Mouse (Mus musculus): ENCODE results near the gene Ezr. TPM values are rescaled to one million over a fixed set of nuclear protein-coding genes. Genes with fewer than 3 reads are reported as not detected.
A peak's percentile ranks its signal among the peaks of the same experiment; 100 is the strongest.

Gene Ezr
- polyA plus RNA-seq, 1 experiment from 2014 or later: 65.7 TPM

DNA sequence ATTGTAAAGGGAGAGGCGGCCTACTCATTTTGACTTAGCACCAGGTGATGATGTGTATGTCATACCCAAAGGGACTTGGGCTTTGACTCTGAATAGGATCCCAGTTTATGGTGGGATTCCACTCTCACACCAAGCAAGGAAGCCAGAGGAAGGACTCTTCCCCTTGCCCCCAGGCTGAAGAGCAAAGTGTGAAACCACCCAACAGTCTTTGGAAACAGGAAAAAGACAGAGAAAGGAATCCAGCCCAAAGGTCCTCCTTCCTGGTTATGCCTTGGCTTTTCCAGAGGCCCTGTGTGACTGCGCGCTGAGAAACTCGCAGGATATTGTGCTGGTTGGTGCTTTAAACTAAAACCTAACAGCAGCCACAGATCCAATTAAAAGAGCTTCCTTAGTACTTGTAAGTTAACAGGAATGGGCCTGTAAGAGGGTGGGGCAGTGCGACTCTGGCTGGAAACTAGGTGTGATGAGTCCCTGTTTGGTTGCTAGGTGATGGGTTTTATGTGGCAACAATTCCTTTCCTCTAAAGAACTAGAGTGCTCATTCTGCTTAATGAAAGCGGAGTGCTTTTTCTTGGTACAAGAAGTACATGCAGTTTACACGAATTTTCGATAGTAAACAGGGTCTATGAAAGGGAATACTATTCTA is 26.1 kb upstream of the Ezr start:
- no peak overlapping the region for H3K9ac ChIP-seq
- H3K36me3 ChIP-seq: no peaks in the 10 kb centered on the region
- 58% methylated on average over 8 of the region's 8 CpGs for WGBS
- ATAC-seq (ENCODE audit: low FRiP score, low read depth): no peak
- no peak overlapping the region for H3K4me3 ChIP-seq
- no peak overlapping the region for H3K4me2 ChIP-seq
- no peaks in the 10 kb centered on the region for H3K9me3 ChIP-seq
- H3K27ac ChIP-seq (replicated peaks): no peak overlapping the region
- H3K4me1 ChIP-seq (replicated peaks): no peaks in the 10 kb centered on the region
- H3K27me3 ChIP-seq: no peaks in the 10 kb centered on the region

DNA sequence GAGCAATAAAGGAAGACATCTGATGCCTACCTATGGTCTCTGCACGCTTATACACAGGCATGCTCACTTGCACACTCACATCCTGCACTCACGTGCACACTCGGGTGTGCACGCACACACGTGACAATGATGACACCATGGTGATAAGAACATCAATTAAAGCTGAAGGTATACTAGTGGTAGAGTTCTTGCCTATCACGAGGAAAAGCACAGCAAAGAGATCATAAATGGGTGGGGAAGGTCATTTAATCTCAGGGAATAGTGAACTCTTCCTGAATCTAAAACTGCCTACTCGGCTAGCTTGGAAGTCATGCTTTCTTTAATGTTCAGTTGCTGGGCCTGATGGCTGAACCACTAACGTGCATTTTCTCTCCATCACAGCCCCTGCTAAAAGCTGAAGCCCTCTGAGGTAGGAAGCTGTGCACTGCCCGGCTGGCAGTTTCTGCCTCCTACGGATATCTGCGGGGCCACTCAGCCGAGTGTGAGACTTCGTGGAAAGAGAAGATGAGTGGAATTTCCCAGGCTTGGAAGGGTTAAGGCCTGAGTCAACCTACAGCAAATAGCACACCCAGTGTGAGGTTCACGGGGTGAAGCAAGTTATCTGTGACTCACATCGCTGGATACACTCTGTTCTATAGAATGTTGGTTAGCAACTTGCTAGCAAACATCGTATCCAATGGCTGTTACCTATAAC is 25.4 kb upstream of the Ezr start:
- H3K27me3 ChIP-seq: no peaks in the 10 kb centered on the region
- H3K36me3 ChIP-seq: no peaks in the 10 kb centered on the region
- H3K27ac ChIP-seq (replicated peaks): no peak overlapping the region
- no peak overlapping the region for H3K4me2 ChIP-seq
- no peak for ATAC-seq (ENCODE audit: low FRiP score, low read depth)
- H3K9ac ChIP-seq: no peak overlapping the region
- H3K9me3 ChIP-seq: no peaks in the 10 kb centered on the region
- 87% methylated on average over 16 of the region's 16 CpGs for WGBS
- H3K4me3 ChIP-seq: no peak overlapping the region
- H3K4me1 ChIP-seq (replicated peaks): no peaks in the 10 kb centered on the region

DNA sequence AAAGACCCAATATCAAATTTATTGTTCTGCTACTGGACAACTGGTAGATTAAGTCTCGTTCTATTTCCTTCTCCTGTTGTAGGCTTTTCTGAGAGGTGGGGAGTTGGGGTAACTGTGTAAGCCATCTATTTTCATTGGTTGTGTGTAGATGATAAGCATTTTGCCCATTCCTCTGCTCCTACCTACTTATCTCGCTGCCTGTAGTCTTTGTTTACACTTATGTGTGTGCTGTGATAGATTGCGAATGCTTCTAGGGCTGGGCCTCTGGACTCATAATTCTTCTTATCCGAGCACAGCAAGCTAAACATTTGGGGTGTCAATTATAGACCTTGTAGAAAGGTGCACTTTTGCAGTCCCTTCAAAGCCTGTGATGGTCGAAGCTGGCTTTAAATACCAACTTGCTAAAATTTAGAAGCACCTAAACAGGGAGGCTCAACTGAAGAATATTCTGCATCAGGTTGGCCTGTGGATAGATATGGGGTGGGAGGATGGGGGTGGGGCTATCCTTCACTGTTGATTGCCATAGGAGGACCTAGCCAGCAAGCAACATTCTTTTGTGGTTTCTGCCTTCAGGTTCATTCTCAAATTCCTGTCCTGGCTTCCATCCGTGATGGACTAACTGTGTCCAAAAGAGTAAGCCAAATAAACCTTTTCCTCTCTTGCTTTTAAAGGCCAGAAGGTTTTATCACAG is 22.4 kb upstream of the Ezr start:
- Histone ChIP-seq H3K4me2 (no peak overlapping the region), H3K27me3 (no peaks in the 10 kb centered on the region), H3K9me3 (no peaks in the 10 kb centered on the region; the same call in 1 of the 2 replicates), H3K27ac (replicated peaks) (no peak overlapping the region), H3K4me1 (replicated peaks) (no peaks in the 10 kb centered on the region), H3K36me3 (no peaks in the 10 kb centered on the region), H3K4me3 (no peak overlapping the region), H3K9ac (no peak overlapping the region)
- no peak for ATAC-seq (ENCODE audit: low FRiP score, low read depth)
- WGBS: 87% methylated on average over 6 of the region's 6 CpGs

DNA sequence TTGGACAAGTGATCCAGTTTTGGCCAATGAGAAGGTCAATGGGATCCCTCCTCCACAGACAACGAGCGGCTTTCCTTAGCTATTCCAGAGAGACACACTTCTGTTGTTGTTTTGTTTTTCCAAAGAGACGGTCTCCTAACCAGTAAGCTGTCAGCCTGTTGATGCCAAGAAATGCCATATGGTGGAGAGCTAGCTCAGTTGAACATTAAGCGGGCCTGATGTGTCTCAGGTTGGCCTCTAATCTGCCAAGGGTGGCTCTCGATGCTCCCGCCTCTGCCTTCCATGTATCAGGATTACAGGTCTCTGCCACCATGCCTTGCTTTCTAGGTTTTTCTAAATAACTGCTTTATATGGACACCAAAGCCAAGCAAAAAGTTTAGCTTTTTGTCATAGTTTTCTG is 21.5 kb upstream of the Ezr start:
- H3K27ac ChIP-seq (replicated peaks): no peak overlapping the region
- no peaks in the 10 kb centered on the region for H3K36me3 ChIP-seq
- H3K4me3 ChIP-seq: no peak overlapping the region
- ATAC-seq (ENCODE audit: low FRiP score, low read depth): no peak
- no peaks in the 10 kb centered on the region for H3K4me1 ChIP-seq (replicated peaks)
- H3K27me3 ChIP-seq: no peaks in the 10 kb centered on the region
- 82% methylated on average over 6 of the region's 6 CpGs for WGBS
- H3K4me2 ChIP-seq: no peak overlapping the region
- no peak overlapping the region for H3K9ac ChIP-seq
- no peaks in the 10 kb centered on the region; the same call in 1 of the 2 replicates for H3K9me3 ChIP-seq

DNA sequence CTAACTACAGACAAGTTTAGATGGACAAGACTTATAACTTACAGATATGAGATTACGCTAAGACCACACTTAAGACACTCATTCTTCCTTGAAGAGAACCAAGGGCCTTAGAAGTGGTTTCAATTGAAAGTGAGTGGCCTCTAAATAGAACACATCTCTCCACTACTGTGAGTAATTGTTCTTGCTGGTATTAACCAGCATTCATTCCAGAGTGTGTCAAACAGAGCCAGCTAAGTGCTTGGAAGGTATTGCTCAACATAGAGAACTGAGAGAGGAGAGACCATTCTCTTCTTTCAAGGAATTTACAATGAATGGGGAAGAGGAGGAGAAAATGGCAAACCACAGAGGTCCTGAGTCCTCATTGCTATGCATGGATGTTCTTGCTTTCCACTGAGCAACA is 21.0 kb upstream of the Ezr start:
- Histone ChIP-seq H3K27me3 (no peaks in the 10 kb centered on the region), H3K4me2 (no peak overlapping the region), H3K36me3 (no peaks in the 10 kb centered on the region), H3K9me3 (no peaks in the 10 kb centered on the region; the same call in 1 of the 2 replicates), H3K9ac (no peak overlapping the region), H3K27ac (replicated peaks) (no peak overlapping the region), H3K4me1 (replicated peaks) (no peaks in the 10 kb centered on the region), H3K4me3 (no peak overlapping the region)
- no peak for ATAC-seq (ENCODE audit: low FRiP score, low read depth)
- 96% methylated on average over 1 of the region's 1 CpGs for WGBS

DNA sequence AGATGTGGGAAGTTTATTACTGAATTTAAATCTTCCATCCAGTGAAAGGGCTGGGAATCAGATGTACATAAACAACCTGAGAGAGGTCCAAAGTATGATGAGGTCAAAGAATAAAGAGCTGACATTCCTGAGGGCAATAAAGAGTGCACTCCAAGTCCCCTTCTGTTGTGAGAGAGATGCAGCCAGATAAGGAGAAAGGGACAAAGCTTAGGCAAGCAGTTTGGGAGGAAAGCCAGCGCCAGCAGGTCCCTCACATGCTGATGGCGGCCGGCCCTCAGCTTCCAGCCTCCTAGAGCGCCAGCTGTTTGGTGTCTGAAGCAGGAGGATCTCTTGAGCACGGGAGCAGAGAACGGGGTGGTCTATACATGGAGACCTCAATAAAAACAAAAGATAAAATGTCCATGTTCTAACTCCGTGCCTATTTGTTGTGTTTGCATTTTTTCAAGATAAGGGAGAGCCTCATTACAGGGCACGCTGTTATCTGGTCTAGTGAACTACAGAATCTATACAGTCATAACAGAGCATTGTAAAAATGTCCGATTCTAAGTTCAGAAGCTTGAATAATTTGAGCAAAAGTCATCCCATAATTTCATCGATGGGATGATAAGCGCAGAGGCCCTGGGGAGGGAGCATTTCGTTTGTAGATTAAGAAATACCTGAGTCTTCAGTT is 15.9 kb upstream of the Ezr start:
- Histone ChIP-seq H3K9me3 (no peaks in the 10 kb centered on the region; the same call in 1 of the 2 replicates), H3K9ac (no peak overlapping the region), H3K36me3 (no peaks in the 10 kb centered on the region), H3K27ac (replicated peaks) (no peak overlapping the region), H3K4me2 (no peak overlapping the region), H3K4me3 (no peak overlapping the region), H3K27me3 (no peaks in the 10 kb centered on the region), H3K4me1 (replicated peaks) (no peaks in the 10 kb centered on the region)
- WGBS: 89% methylated on average over 12 of the region's 12 CpGs
- no peak for ATAC-seq (ENCODE audit: low FRiP score, low read depth)

DNA sequence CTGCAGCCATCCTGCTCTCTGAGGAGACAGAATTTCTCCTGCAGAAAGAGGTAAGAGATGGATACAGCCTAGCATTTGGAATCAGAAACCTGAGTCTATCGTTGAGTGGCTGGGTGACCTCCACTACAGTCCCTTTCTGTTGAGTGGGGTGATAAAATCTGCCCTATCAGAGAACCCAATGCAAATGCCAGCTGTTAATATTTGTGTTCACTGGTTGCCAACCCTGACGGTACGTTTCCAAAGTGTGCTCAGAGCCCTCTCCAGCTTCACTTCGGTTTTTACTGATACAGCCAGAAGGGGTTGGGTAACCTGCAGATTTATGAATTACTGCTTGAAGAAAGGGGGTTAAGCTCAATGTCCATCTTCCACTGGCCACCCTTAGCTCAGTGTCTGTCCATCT is 14.9 kb upstream of the Ezr start:
- Histone ChIP-seq H3K9me3 (no peaks in the 10 kb centered on the region; the same call in 1 of the 2 replicates), H3K27me3 (no peaks in the 10 kb centered on the region)
- 86% methylated on average over 4 of the region's 4 CpGs for WGBS

DNA sequence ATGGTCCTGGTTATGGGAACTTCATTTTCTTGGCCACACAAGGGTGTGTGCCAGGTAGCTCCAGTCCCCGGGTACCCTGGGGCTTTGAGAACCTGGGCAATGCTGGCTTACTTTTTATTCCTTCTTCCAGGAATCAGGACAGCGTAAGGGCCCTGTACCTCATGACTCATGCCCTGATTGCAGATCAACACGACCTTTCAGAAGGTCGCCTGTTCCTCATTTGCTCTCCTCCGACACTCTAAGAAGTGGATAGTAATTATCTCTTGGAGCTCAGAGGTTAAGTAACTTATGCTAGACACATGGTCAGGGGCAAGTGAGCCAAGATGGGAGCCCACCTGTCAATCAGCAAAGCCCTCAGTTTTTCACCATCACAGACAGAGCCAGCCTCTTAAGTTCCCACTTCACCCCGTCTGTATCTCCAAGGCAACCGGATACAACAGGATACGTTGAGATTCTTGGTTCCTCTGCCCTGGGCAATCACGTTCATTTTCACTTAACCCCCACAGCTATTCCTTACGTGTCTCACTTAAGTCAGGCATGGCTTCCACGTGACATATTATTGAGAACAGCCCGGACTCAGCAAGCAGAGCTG is 11.7 kb upstream of the Ezr start:
- Histone ChIP-seq H3K9me3 (no peaks in the 10 kb centered on the region), H3K27ac (replicated peaks) (no peak overlapping the region), H3K4me1 (replicated peaks) (no peaks in the 10 kb centered on the region), H3K27me3 (no peaks in the 10 kb centered on the region; the same call in 1 of the 2 replicates), H3K4me2 (no peak overlapping the region), H3K36me3 (no peaks in the 10 kb centered on the region), H3K4me3 (no peak overlapping the region), H3K9ac (no peak overlapping the region)
- ATAC-seq (ENCODE audit: low FRiP score, low read depth): no peak
- 67% methylated on average over 12 of the region's 12 CpGs for WGBS

More for the DNA sequence above, 14.9 kb upstream of the Ezr start:
- no peaks in the 10 kb centered on the region for H3K36me3 ChIP-seq
- no peak overlapping the region for H3K4me3 ChIP-seq
- no peak overlapping the region for H3K4me2 ChIP-seq
- H3K4me1 ChIP-seq (replicated peaks): no peaks in the 10 kb centered on the region
- ATAC-seq (ENCODE audit: low FRiP score, low read depth): no peak
- no peak overlapping the region for H3K27ac ChIP-seq (replicated peaks)
- H3K9ac ChIP-seq: no peak overlapping the region

DNA sequence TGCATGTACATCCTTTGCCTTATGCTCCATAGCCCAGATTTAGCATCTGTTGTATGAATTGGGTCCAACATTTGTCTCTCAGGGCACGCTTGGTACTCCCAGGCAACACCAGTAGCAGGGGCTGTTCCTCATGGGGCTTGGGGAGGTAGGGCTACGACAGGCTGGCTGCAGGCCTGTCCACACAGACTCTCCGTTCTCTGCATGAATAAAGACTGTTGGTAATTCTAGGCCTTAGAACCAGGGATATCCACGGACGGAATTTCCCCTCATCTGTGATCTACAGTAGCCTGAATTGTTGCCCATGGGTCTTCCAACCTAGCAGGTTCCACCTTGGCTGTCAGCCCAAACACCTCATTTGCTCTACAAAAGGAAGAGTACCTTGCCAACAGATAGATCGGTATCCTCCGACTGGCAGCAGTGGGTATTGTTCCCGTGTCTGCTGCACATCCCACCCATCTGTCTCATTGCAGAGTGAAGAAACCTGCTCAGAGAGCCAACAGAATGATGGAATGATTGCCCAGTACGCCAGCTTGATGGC is 7.1 kb upstream of the Ezr start:
- no peaks in the 10 kb centered on the region for H3K9me3 ChIP-seq
- no peaks in the 10 kb centered on the region; the same call in 1 of the 2 replicates for H3K27me3 ChIP-seq
- 80% methylated on average over 9 of the region's 9 CpGs for WGBS
- ATAC-seq (ENCODE audit: low FRiP score, low read depth): peak; percentile 74
- no peak overlapping the region for H3K4me2 ChIP-seq
- no peak overlapping the region for H3K9ac ChIP-seq
- H3K4me1 ChIP-seq (replicated peaks): no peaks in the 10 kb centered on the region
- peak overlapping the region; percentile 57; the same call in 1 of the 2 replicates for H3K27ac ChIP-seq (replicated peaks)
- H3K36me3 ChIP-seq: no peaks in the 10 kb centered on the region
- no peak overlapping the region for H3K4me3 ChIP-seq

DNA sequence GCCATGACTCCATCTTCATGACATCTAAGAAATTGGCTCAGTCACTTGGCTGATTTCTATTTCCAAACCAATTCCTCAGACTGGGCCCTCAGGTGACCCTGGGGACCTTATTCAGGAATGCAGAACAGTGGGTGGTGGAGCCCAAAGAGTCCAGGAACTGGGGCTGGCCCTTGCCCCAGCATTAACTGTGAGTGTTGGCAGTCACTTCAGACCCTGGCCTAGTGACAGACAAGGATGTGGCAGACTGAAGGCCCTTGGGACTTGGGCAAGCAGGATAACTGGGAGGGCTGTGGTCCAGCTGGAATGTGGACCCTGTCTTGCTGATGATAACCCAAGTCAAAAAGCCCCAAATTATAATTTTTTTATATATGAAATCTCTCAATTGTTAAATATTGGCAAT is 6.5 kb upstream of the Ezr start:
- Histone ChIP-seq H3K4me3 (no peak overlapping the region), H3K4me1 (replicated peaks) (no peaks in the 10 kb centered on the region), H3K27me3 (no peaks in the 10 kb centered on the region; the same call in 1 of the 2 replicates), H3K9ac (no peak overlapping the region), H3K36me3 (no peaks in the 10 kb centered on the region), H3K4me2 (no peak overlapping the region), H3K27ac (replicated peaks) (no peak overlapping the region; the same call in 1 of the 2 replicates), H3K9me3 (no peaks in the 10 kb centered on the region)
- no peak for ATAC-seq (ENCODE audit: low FRiP score, low read depth)

DNA sequence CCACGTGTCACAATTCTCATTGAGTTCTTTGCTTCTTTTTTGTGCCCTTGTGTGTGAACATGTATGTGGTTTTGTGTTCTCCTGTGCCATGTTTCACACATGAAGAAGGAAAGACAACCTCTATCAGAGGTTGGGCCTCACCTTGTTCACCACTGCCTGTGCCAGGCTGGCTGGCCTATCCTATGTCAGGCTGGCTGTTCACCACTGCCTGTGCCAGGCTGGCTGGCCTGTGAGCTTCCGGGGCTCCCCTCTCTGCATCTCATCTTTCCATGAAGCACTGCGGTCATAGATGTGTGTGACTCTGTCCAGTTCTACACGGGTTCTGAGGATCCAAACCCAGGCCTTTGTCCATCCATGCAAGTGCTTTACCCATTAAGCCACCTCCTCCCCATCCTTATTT is 4.7 kb upstream of the Ezr start:
- Histone ChIP-seq H3K9ac (no peak overlapping the region), H3K27ac (replicated peaks) (no peak overlapping the region), H3K4me3 (no peak overlapping the region), H3K4me2 (no peak overlapping the region), H3K27me3 (no peaks in the 10 kb centered on the region; the same call in 1 of the 2 replicates), H3K4me1 (replicated peaks) (peaks cover 7% of the 10 kb centered on the region), H3K9me3 (no peaks in the 10 kb centered on the region), H3K36me3 (no peaks in the 10 kb centered on the region)
- WGBS: 88% methylated on average over 4 of the region's 4 CpGs
- no peak for ATAC-seq (ENCODE audit: low FRiP score, low read depth)

Measured in hindbrain, embryonic 15.5 days (tissue).